Mouse (Mus musculus) neural tube, embryonic 11.5 days (tissue): ENCODE results near the gene Cdh4. TPM values are rescaled to one million over a fixed set of nuclear protein-coding genes. Genes with fewer than 3 reads are reported as not detected.

Experiments used
- ATAC-seq: fragments of 200-750 bp; cut with Nextera tagmentation; 2 replicates; pipeline ENCODE4 v1.8.0; 2017; ENCODE audit warnings: moderate number of reproducible peaks, mild to moderate bottlenecking, moderate TSS enrichment, moderate library complexity; ENCODE audit not compliant: insufficient read depth, low FRiP score, low TSS enrichment
- DNase-seq: peaks from one replicate; pipeline ENCODE4 v3.0.0-alpha.2; 2015; ENCODE audit warnings: low spot score
- H3K27ac ChIP-seq: fragments of 300-500 bp; sonication (generic); 2 replicates; pipeline ENCODE4 v1.5.1; 2014; ENCODE audit warnings: low read depth, mild to moderate bottlenecking, low read length
- H3K27me3 ChIP-seq: fragments of 300-500 bp; sonication (generic); 2 replicates; pipeline ENCODE4 v1.6.1; 2014; ENCODE audit warnings: mild to moderate bottlenecking, low read length, mixed read lengths; ENCODE audit not compliant: control insufficient read depth, insufficient read depth
- H3K36me3 ChIP-seq: fragments of 300-500 bp; sonication (generic); 2 replicates; pipeline ENCODE4 v1.6.1; 2014; ENCODE audit warnings: mild to moderate bottlenecking, low read length, moderate library complexity, mixed read lengths; ENCODE audit not compliant: control insufficient read depth, insufficient read depth
- H3K4me1 ChIP-seq: fragments of 300-500 bp; sonication (generic); 2 replicates; pipeline ENCODE4 v1.6.1; 2014; ENCODE audit warnings: low read length, mixed read lengths; ENCODE audit not compliant: control insufficient read depth, insufficient read depth
- H3K4me2 ChIP-seq: fragments of 300-500 bp; sonication (generic); 2 replicates; pipeline ENCODE4 v1.6.1; 2014; ENCODE audit warnings: low read depth, mild to moderate bottlenecking, moderate library complexity
- H3K4me3 ChIP-seq: fragments of 300-500 bp; sonication (generic); 2 replicates; pipeline ENCODE4 v1.5.1; 2014; ENCODE audit warnings: low read depth, low read length
- H3K9ac ChIP-seq: fragments of 300-500 bp; sonication (generic); 2 replicates; pipeline ENCODE4 v1.6.1; 2014; ENCODE audit warnings: mild to moderate bottlenecking, low read length
- H3K9me3 ChIP-seq: fragments of 300-500 bp; sonication (generic); 2 replicates; pipeline ENCODE4 v1.6.1; 2016; ENCODE audit warnings: low read length; ENCODE audit not compliant: control insufficient read depth
- WGBS: fragments of 180-500 bp; shearing (Covaris S2); extraction: QIAGEN DNeasy Blood & Tissue Kit; methylation state at CpG from one replicate; pipeline ENCODE4 v1.1.7; 2014; 5-methylcytosine and 5-hydroxymethylcytosine counted together
- polyA plus RNA-seq: library from polyadenylated mRNA; unstranded; fragments of >200 nt; fragmentation: Nextera tagmentation; extraction: Ambion mirVana; gene quantifications from 2 replicates; pipeline ENCODE4 v1.2.1, GENCODE M21; 2014

The Cdh4 gene
- polyA plus RNA-seq, 1 experiment from 2014 or later: 9.4 TPM

DNA sequence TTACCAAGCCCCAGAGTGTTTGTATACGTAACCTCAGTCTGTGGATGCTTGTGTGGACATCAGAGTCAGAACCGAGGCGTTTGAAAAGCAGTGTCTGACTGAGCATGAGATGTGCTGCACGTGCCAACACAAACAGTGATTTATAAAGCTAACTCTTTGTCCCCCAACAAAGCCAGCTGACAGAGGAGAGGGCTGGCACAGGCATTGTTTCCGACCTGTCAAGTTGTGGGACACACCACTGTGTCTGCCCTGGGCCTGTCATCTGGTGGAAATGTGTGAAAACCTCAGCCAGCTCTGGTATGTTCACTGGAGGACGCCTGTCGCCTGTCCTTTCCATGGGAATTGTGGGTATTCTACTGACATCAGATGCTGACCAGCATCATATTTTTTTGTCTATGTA lies 248.3 kb downstream of the Cdh4 start:
- WGBS: 40% methylated on average over 7 of the region's 7 CpGs
- Histone ChIP-seq H3K4me3 (no peak overlapping the region), H3K9me3 (no peaks in the 10 kb centered on the region), H3K9ac (no peak overlapping the region), H3K27ac (no peak overlapping the region), H3K36me3 (no peaks in the 10 kb centered on the region), H3K27me3 (no peaks in the 10 kb centered on the region), H3K4me1 (0 out of 2 replicates have a peak, but pooled peaks cover 4% of the 10 kb centered on the region), H3K4me2 (no peak overlapping the region)
- DNase-seq: no peak
- no peak for ATAC-seq

GRCm38 (mm10) chr2:179694936-179695335 lies 252.7 kb downstream of the Cdh4 start:
- 64% methylated on average over 9 of the region's 9 CpGs for WGBS
- Histone ChIP-seq H3K4me2 (no peak overlapping the region), H3K9me3 (no peaks in the 10 kb centered on the region), H3K27me3 (no peaks in the 10 kb centered on the region), H3K4me3 (no peak overlapping the region), H3K27ac (no peak overlapping the region), H3K36me3 (no peaks in the 10 kb centered on the region), H3K4me1 (0 out of 2 replicates have a peak, but pooled peaks cover 4% of the 10 kb centered on the region), H3K9ac (no peak overlapping the region)
- ATAC-seq (no peak; the same call in 1 of the 2 replicates), DNase-seq (peak; percentile 39)

DNA sequence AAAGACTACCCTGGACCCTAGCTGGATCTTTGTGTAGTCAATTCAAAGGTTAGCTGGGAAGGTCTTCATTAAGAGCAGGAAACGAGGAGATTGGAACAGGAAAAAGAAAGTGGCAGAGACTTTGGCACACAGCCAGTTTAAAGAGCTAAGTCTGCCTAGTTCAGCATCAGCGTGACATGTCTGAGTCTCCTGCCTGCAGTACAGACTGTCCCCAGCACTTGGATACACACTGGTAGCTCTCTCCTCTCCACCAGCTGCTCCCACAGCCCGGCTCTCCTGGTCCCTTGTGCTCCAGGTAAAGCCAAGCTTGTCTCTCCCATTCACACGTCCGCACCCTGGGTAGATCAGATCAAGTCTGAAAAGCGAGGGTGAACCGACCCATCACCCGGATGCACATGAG lies 255.4 kb downstream of the Cdh4 start:
- Histone ChIP-seq H3K27me3 (no peaks in the 10 kb centered on the region), H3K9me3 (no peaks in the 10 kb centered on the region), H3K9ac (no peak overlapping the region), H3K4me2 (no peak overlapping the region), H3K4me3 (no peak overlapping the region), H3K27ac (no peak overlapping the region), H3K36me3 (no peaks in the 10 kb centered on the region), H3K4me1 (no peaks in the 10 kb centered on the region)
- WGBS: 87% methylated on average over 8 of the region's 8 CpGs
- no peak for ATAC-seq
- no peak for DNase-seq

- 54% methylated on average over 12 of the region's 12 CpGs for WGBS
- DNase-seq (peak; percentile 54), ATAC-seq (no peak)
- no peak overlapping the region for H3K9ac ChIP-seq
- no peak overlapping the region for H3K4me3 ChIP-seq
- no peak overlapping the region for H3K27ac ChIP-seq
- H3K36me3 ChIP-seq: no peaks in the 10 kb centered on the region
- no peak overlapping the region for H3K4me2 ChIP-seq
- H3K27me3 ChIP-seq: no peaks in the 10 kb centered on the region
- H3K4me1 ChIP-seq: no peaks in the 10 kb centered on the region
- H3K9me3 ChIP-seq: no peaks in the 10 kb centered on the region
Measured at GRCm38 (mm10) chr2:179698196-179698985, 256.2 kb downstream of the Cdh4 start.

- H3K27ac ChIP-seq: no peak overlapping the region
- no peaks in the 10 kb centered on the region for H3K36me3 ChIP-seq
- DNase-seq (no peak), ATAC-seq (no peak)
- no peak overlapping the region for H3K4me3 ChIP-seq
- H3K4me1 ChIP-seq: no peaks in the 10 kb centered on the region
- H3K9ac ChIP-seq: no peak overlapping the region
- no peaks in the 10 kb centered on the region for H3K9me3 ChIP-seq
- no peak overlapping the region for H3K4me2 ChIP-seq
- 92% methylated on average over 11 of the region's 11 CpGs for WGBS
- no peaks in the 10 kb centered on the region for H3K27me3 ChIP-seq
Measured at GRCm38 (mm10) chr2:179705043-179705442, 262.8 kb downstream of the Cdh4 start.

GRCm38 (mm10) chr2:179705461-179705860 lies 263.2 kb downstream of the Cdh4 start:
- DNase-seq (no peak), ATAC-seq (no peak)
- H3K9ac ChIP-seq: no peak overlapping the region
- H3K27ac ChIP-seq: no peak overlapping the region
- H3K36me3 ChIP-seq: no peaks in the 10 kb centered on the region
- no peaks in the 10 kb centered on the region for H3K9me3 ChIP-seq
- no peaks in the 10 kb centered on the region for H3K4me1 ChIP-seq
- H3K4me3 ChIP-seq: no peak overlapping the region
- H3K27me3 ChIP-seq: no peaks in the 10 kb centered on the region
- 88% methylated on average over 7 of the region's 7 CpGs for WGBS
- H3K4me2 ChIP-seq: no peak overlapping the region

- H3K4me3 ChIP-seq: no peak overlapping the region
- no peaks in the 10 kb centered on the region for H3K9me3 ChIP-seq
- ATAC-seq (no peak), DNase-seq (no peak)
- no peak overlapping the region for H3K27ac ChIP-seq
- H3K4me1 ChIP-seq: no peaks in the 10 kb centered on the region
- 87% methylated on average over 3 of the region's 3 CpGs for WGBS
- no peak overlapping the region for H3K4me2 ChIP-seq
- no peaks in the 10 kb centered on the region for H3K27me3 ChIP-seq
- no peaks in the 10 kb centered on the region for H3K36me3 ChIP-seq
- no peak overlapping the region for H3K9ac ChIP-seq
Measured at GRCm38 (mm10) chr2:179706616-179707015, 264.4 kb downstream of the Cdh4 start.

- no peak overlapping the region for H3K27ac ChIP-seq
- no peaks in the 10 kb centered on the region for H3K4me1 ChIP-seq
- H3K4me2 ChIP-seq: no peak overlapping the region
- no peaks in the 10 kb centered on the region for H3K36me3 ChIP-seq
- no peaks in the 10 kb centered on the region for H3K27me3 ChIP-seq
- no peak overlapping the region for H3K9ac ChIP-seq
- H3K9me3 ChIP-seq: no peaks in the 10 kb centered on the region
- DNase-seq (no peak), ATAC-seq (no peak)
- H3K4me3 ChIP-seq: no peak overlapping the region
- WGBS: 78% methylated on average over 2 of the region's 2 CpGs
Measured at GRCm38 (mm10) chr2:179709111-179709510, 266.9 kb downstream of the Cdh4 start.

- no peak overlapping the region for H3K27ac ChIP-seq
- DNase-seq (no peak), ATAC-seq (no peak)
- H3K36me3 ChIP-seq: no peaks in the 10 kb centered on the region
- no peaks in the 10 kb centered on the region for H3K27me3 ChIP-seq
- H3K4me3 ChIP-seq: no peak overlapping the region
- no peaks in the 10 kb centered on the region for H3K4me1 ChIP-seq
- WGBS: 82% methylated on average over 7 of the region's 7 CpGs
- no peak overlapping the region for H3K9ac ChIP-seq
- no peak overlapping the region for H3K4me2 ChIP-seq
- H3K9me3 ChIP-seq: no peaks in the 10 kb centered on the region
Measured at GRCm38 (mm10) chr2:179712690-179713089, 270.5 kb downstream of the Cdh4 start.
